In genomic region chr2:162931123-162931673, GRCm38 (mm10) we compare ENCODE assay signal across 8 mouse cellular contexts. TPM values are rescaled to one million over a fixed set of nuclear protein-coding genes. Genes with fewer than 3 reads are reported as not detected.
DNase-seq lines count a peak whose midpoint lies in the region; ATAC-seq lines count a peak whose summit lies in the region.

Gene Srsf6 (plus strand): TSS chr2:162931528.

- peak within 1 kb of the TSS; percentile 100 for H3K4me3 ChIP-seq in hindbrain, embryonic 16.5 days (ENCODE audit: low read length)
- H3K4me3 ChIP-seq in macrophage (ENCODE audit: inconsistent target), result peak within 1 kb of the TSS; percentile 58

- H3K27me3 ChIP-seq in hindbrain, embryonic 16.5 days (replicated peaks; ENCODE audit: control insufficient read depth, insufficient read depth, low read length), result no peaks in the 10 kb centered on the region

- peaks cover 18% of the 10 kb centered on the region for H3K36me3 ChIP-seq in hindbrain, embryonic 16.5 days (ENCODE audit: control insufficient read depth, insufficient read depth, low read length)
- H3K36me3 ChIP-seq in macrophage (ENCODE audit: inconsistent target), result peaks cover 28% of the 10 kb centered on the region

- peak; percentile 92 for ATAC-seq in hindbrain, embryonic 16.5 days

- H3K4me2 ChIP-seq in hindbrain, embryonic 16.5 days (ENCODE audit: low read length), result peak within 1 kb of the TSS; percentile 87

- H3K9me3 ChIP-seq in hindbrain, embryonic 16.5 days (ENCODE audit: control insufficient read depth, low read length), result no peaks in the 10 kb centered on the region

- H3K27ac ChIP-seq in hindbrain, embryonic 16.5 days (ENCODE audit: low read depth, low read length), result peak within 1 kb of the TSS; percentile 99
- H3K27ac ChIP-seq in macrophage, result peak within 1 kb of the TSS; percentile 55

- under 1% methylated on average over 58 of the region's 68 CpGs for WGBS in hindbrain, embryonic 16.5 days
- WGBS in macrophage (ENCODE audit: missing documents), result 3% methylated on average over 62 of the region's 68 CpGs

- peaks cover 25% of the 10 kb centered on the region for H3K79me2 ChIP-seq in macrophage (ENCODE audit: inconsistent target)

- peaks cover 15% of the 10 kb centered on the region for H3K4me1 ChIP-seq in hindbrain, embryonic 16.5 days (ENCODE audit: control insufficient read depth, insufficient read depth, low read depth, low read length)

- DNase-seq in T-cell, adult 2 months (ENCODE audit: low spot score), result peak; percentile 87
- peak; percentile 76 to 93 for DNase-seq in cerebellum, postnatal 4 days (ENCODE audit: low spot score in 2 of 2)
- peak; percentile 91 for DNase-seq in gastrocnemius, adult 18-20 months (ENCODE audit: low spot score)
- DNase-seq in left cerebral cortex, adult 18-20 months (ENCODE audit: low spot score in 2 of 2), result peak; percentile 82 to 88
- DNase-seq in right cerebral cortex, adult 18-20 months, result peak; percentile 88
- DNase-seq in urinary bladder, postnatal 10 days (ENCODE audit: low spot score), result peak; percentile 57

- peak within 1 kb of the TSS; percentile 100 for H3K9ac ChIP-seq in hindbrain, embryonic 16.5 days (ENCODE audit: low read depth, low read length)

RNA-seq across cellular contexts. Expression of gene Srsf6, which starts in this region (rescaled TPM):
- 10 to 100 TPM; 38.1 to 38.4 TPM for total RNA-seq in gastrocnemius, adult 18-20 months (2021)
- 112 and 121 TPM in 2 replicates for polyA plus RNA-seq in hindbrain, embryonic 16.5 days (2015; fragmentation: Nextera tagmentation; extraction: Ambion mirVana)
- 10 to 100 TPM; 92.2 to 95.8 TPM for total RNA-seq in left cerebral cortex, adult 18-20 months (2021)
- total RNA-seq in macrophage (2018; cell fraction: chromatin; rRNA removed), result 100 to 1,000 TPM; 142 to 268 (median 207) TPM
- total RNA-seq in macrophage (2018; cell fraction: cytosol; rRNA removed), result 10 to 100 TPM; 35.8 to 64.5 (median 48.1) TPM
- total RNA-seq in macrophage (2018; cell fraction: nucleus; rRNA removed), result 100 to 1,000 TPM; 126 to 339 (median 182) TPM
- polyA plus RNA-seq in macrophage (2018), result 61.3 to 95.7 TPM (median 62.9 TPM) in 3 replicates

Comparison
In these comparisons a context has a peak if more than half of its experiments do, and no peak if none do; other contexts are left out.
1. Peak in every context shown above with its lines: DNase-seq, ATAC-seq, H3K4me3 ChIP-seq and H3K27ac ChIP-seq.